Mouse (Mus musculus): ENCODE data around the gene Sbk1.

The Sbk1 gene

DNA sequence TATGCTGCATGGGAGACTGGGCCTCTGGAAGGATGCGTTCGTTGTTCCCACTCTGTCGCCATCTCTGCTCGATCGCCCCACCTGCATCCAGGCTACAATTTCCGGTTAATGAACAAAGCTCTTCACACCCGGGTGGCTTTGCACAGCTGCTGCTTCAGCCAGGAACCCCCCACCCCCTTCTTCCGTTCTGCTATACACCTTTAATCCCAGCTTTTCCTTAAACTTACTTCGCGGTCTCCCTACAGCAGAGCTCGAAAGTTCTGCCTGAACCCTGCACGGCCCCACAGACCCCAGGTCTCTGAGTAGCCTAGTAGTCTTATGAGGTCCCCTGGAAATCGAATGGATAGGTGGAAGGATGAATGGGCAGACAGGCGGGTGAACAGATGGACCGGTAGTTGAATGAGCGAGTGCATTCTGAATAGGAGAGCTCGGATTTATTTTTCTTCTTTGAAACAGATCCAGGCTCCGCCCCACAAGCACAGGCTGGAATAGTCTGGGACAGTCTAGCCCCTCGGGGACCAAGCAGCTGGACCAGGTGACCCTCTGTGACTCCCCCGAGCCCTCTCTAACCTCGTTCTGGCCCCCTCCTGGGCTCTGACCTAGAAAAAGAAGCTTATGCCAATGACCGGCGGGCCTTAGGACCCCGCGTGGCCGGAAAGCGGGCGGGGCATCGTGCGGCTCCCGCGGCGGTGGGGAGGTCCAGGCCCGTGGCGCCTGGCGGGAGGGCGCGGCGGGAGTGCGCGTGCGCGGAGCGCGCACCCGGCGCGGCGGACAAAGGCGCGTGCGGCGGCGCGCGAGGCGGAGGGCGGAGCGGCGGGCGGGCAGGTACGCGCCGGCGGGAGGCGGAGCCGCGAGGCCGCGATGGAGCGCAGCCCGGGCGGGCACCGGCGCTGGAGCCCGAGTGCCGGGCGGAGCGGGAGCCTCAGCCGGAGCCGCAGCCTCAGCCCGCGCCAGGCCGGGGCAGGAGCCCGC is at the start of gene Sbk1:
Gene Sbk1, plus strand, starts transcription at position 908 of the 972 bp plus-strand sequence.
- DNase-seq (ENCODE audit: low read depth in 2 of 2, low spot score in 2 of 2) = peak; percentile 79 to 81

DNA sequence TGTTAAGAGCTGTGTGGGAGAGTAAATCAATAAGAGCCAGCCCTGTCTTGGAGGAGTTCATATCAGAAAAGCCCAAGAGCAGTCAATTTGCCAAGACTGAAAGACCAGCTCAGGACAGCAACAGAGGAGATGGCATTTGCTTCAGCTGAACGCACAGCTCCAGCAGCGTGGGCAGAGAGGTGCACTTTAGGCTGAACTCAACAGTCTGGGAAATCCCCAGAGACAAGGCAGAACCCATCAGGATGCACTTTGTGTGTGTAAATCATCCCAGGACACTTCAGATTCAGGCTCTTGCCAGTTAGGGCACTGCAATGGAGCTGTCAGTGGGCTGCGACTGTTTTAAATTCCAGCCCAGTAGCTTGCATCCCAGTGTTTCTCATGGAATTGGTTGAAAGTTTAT is 49.7 kb upstream of the Sbk1 start:
- DNase-seq (ENCODE audit: low read depth in 2 of 2, low spot score in 2 of 2) = no peak

DNA sequence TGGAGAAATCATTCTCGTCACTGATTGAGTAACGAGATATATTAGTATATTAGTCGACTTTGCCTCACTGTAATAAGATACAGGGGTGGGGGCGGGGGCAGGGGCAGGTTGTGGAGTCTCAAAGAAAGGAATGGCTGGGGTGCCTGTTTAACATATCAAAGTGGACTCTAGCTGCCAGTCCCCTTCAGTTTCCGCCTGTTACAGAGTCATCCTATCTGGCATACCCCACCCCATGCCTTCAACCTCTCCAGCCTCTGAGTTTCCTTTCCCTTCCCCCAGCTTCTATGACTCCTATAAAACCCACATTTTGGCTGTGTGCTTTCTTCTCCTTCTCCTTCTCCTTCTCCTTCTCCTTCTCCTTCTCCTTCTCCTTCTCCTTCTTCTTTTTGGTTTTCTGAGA is 46.3 kb upstream of the Sbk1 start:
- no peak for DNase-seq (ENCODE audit: low read depth in 2 of 2, low spot score in 2 of 2)

DNA sequence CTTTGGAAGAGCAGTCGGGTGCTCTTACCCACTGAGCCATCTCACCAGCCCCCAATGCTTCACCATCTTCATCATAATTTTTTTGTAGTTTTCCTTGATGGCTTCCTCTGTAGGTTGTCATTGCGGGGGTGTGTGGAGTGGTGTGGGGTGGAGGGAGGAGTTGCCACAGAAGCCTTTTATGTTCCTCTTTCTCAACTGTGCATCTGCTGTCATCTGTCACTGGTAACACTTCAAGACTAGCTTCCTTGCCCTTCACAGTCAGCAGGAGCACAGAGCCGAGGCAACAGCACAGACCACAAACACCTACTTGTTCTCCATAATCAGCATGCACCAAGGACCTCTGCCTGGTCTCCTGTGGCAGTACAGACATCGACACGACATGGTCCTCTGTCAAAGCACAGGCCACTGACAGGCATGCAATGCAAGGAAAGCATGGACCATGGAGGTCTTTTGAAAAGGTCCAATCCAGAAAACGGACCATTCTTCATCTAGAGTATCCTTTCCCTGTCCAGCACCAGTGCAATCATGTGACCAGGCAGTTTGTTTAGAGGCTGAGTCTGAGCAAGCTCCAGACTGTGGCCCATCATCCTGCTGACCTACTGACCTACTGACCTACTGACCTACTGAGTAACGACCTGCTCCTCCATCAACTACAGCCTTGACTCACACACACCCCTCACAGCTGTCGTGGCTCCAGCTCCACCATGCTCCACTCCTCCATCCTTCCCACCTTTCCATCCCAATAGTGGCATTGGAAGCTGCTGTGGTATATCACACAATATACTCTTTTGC is 41.9 kb upstream of the Sbk1 start:
- DNase-seq (ENCODE audit: low read depth in 2 of 2, low spot score in 2 of 2) = peak; percentile 4

DNA sequence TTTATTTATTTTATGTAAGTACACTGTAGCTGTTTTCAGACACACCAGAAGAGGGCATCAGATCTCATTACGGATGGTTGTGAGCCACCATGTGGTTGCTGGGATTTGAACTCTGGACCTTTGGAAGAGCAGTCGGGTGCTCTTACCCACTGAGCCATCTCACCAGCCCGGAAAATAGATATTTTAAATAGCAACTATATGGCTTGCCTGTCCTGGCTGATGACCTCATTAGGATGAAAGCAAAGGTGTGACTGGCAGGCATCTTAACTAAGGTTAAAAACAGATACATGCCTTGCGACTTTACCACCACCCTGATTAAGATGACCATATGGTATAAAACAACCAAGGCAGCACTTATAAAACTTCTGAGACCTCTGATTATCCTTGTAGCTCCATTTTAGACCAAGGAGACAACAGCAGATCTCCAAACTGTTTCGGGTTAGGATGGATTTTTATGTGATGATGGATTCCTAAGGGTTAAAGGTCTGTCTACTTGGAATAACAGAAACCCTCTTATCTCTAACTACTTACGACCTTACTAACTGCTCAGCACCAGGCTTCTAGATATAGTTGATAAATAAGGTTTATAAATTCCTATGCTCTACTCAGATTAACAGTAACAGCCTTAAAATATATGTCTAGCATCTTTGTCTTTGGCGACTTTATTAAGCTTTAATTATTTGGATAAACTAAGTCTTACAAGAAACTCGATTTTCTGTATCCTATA is 39.9 kb upstream of the Sbk1 start:
- no peak for DNase-seq (ENCODE audit: low read depth in 2 of 2, low spot score in 2 of 2)

DNA sequence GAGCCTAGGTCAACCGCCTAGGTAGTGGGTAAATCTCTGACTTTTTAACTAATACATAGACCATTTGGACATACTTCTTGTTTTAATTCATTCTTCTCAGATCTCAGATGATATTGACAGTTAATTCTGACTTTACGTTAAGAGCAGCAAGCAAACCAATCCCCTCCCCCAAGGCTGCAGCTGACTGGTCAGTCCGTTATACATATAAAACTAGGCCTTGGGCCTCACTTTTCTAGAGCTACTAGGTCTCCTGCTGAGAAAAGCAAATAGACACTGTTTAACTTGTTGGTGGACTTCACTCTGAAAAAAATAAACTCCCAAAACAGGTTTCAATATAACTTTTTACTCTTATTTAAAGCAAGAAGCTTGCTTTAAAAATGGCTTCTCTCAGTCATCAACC is 37.8 kb upstream of the Sbk1 start:
- no peak for DNase-seq (ENCODE audit: low read depth in 2 of 2, low spot score in 2 of 2)

DNA sequence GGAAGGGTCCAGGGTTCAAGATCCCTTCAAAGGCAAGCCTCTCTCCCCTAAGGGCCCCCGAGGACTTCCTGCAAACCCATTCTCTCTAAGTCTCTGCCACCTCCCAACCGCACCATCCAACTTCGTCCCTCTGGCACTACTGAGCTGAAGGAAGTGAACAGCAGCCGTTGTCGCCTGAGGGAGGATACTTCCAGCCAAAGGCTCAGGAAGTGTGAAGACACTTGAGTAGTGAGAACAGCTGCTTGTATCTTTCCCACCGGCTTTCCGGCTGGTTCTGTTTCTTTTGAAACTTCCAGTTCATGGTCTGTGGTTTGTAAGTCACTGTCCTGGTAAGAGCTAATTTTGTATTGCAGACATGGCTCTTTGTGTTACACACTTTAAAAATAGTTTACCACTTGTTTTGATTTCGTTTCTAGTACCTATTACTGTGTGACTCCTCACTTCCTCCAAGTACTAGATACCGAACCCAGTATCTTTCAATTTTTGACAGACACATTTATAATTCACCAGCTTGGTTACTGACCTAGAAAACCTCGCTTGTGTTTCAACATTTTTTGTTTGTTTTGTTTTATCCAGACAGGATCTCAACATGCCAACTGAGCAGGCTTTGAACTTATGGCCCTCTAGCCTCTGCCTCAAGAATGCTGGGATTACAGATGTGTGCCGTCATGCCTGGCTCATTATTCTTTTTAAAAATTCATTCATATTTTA is 36.2 kb upstream of the Sbk1 start:
- DNase-seq (ENCODE audit: low read depth in 2 of 2, low spot score in 2 of 2) = peak in 1 of 2 experiments; percentile 15

DNA sequence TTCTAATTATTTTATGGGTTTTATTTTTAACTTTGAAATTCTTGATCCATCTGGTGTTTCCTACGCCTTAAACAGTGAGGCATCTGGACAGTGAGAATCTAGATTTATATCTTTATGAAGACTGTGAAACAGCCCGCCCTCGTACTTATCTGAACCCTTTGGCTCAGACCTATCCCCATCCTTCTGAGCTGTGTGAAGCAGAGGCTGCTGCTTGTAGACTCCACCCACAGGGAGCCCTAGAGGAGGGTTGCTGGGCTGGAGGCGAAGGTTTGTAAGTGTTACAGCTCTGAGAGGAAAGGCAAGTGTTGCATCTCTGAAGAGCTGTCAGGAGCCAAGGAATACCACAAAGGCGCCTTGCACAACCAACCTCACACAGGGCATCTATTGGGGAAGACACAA is 35.6 kb upstream of the Sbk1 start:
- DNase-seq (ENCODE audit: low read depth in 2 of 2, low spot score in 2 of 2) = no peak

DNA sequence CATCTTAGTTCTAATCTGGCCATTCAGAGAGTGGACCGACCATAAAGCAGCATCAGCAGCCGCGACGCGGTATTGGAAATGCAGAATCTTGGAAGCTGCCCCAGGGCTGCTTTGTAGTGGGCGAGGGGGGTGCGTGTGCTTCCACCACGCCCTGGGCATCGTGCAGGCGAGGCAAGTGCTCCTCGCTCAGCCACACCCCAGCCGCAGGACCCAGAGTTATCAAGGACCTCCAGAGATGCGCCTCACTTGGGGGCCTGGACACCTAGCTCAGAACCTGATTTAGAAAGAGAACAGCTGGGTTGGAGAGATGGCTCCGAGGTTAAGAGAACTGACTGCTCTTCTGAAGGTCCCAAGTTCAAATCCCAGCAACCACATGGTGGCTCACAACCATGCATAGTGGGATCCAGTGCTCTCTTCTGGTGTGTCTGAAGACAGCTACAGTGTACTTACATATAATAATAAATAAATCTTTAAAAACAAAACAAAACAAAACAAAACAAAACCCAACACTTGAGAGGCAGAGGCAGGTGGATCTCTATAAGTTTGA is 31.5 kb upstream of the Sbk1 start:
- DNase-seq (ENCODE audit: low read depth in 2 of 2, low spot score in 2 of 2) = no peak

DNA sequence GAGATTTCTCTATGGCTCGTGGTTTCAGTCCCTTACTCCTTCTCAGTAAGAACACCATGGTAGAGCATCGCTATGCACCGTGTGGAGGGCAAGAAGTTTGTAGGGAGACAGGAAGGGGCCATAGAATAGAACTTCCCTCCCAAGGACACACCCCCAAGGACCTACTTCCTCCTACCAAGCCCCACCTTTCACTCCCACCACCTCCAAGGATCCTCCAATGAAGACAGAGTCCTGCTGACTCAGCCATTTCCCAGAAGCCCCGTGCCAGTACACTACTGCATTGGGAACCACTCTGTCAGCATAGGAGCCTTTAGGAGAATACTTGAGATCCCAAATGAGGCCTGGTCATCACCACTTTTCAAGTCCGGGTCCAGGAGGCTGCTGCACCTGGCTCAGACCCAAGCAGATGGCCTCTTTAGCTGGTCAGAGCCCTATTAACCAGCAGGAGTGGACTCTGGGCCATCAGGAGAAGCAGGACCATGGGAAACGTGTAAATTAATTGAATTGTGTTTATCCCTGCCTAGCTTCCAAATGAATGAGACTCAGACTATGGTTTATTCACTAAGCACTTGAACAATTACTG is 28.2 kb upstream of the Sbk1 start:
- no peak for DNase-seq (ENCODE audit: low read depth in 2 of 2, low spot score in 2 of 2)

DNA sequence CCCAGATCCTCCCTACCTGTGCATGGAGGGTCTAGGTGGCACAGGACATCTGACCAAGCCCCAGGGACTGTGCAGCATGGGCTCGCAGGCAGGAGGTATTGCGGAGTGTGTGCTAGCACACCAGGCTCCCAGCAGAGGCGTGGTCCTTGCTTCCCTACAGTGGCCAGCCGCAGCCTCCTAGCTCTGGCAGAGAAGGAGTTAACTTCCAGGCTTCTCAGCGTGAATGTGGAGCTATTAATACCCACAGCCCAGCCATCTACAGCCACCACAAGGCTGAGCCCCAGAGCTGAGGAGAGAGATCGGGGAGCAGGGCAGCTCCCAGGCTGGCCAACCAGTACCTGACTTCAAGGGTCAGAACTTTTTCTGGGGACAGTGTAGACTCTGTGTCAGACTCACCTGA is 24.3 kb upstream of the Sbk1 start:
- no peak for DNase-seq (ENCODE audit: low read depth in 2 of 2, low spot score in 2 of 2)

DNA sequence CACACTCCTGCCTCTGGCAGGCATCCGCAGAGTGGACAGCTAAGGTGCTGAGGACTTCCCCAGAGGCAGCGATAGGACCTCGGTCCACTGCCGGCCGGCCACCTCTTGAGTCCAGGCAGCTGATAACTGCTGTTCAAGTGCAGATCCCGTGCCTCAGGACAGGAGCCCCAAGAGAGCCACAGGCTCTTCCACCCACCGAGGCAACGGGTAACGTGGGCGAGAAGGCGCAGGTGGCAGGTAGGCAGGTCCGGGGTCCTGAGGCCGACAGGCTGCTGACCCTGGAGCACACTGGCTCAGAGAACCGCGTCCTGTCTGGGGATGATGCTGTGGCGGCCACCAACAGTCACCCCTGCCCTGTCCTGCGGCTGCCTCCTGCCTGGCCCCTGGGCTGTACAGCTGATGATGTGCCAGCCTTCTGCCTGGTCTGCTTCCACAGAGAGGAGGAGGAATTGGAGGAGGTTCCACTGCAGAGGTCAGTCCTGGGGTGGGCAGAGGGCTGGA is 23.7 kb upstream of the Sbk1 start:
- DNase-seq (ENCODE audit: low read depth in 2 of 2, low spot score in 2 of 2) = no peak

DNA sequence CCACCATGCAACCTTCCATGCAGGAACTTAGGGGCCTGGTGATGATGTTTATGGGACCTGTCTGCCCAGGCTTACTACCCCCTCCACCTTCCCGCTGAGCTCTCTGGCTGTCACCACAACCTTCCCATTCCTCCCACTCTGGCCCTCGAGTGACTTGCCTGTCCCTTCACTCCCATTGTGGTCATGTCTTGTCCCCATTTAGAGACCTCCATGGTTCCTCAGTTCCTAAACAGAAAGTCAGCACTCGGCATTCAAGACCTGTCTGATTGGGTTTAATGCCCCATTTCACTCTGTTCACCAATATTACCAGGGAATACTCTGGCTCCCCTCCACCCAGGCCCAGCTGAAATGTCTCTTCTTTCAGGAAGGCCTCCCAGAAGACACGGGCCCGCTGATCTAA is 23.3 kb upstream of the Sbk1 start:
- DNase-seq (ENCODE audit: low read depth in 2 of 2, low spot score in 2 of 2) = no peak

DNA sequence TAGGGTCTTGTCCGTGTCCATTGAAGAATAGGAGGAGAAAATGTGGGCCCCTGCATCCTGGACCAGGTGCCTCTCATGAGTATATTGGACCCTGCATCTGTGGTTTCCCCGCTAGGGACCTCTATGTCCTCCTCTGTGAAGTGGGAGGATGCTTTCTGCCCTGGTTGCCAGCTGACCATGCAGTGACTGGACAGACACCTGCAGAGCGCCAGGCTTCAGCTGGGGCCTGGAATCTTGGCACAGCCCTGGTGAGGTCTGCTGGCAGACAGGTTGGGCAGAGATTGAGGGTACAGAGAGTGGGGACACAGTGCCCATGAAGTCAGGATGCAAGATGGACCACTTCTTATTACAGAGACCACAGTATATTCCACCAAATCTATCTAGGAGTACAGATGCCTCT is 22.4 kb upstream of the Sbk1 start:
- DNase-seq (ENCODE audit: low read depth in 2 of 2, low spot score in 2 of 2) = no peak

DNA sequence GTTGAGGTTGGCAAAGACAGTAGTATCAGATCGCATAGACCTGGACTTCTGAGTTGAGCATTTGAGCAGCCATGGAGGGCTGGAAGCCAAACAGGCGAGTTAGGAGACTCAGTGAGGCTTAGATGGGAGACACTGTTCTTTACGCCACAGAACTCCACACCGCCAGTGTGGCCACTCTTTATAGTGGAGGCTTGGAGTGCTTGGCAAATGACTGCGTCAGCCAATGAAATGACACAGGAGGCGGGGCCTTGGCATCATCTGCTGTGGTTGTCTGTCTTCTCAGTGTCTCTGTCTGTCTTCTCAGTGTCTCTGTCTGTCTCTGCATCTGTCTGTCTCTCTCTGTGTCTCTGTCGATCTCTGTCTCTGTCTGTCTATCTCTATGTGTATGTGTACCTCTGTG is 21.9 kb upstream of the Sbk1 start:
- no peak for DNase-seq (ENCODE audit: low read depth in 2 of 2, low spot score in 2 of 2)

DNA sequence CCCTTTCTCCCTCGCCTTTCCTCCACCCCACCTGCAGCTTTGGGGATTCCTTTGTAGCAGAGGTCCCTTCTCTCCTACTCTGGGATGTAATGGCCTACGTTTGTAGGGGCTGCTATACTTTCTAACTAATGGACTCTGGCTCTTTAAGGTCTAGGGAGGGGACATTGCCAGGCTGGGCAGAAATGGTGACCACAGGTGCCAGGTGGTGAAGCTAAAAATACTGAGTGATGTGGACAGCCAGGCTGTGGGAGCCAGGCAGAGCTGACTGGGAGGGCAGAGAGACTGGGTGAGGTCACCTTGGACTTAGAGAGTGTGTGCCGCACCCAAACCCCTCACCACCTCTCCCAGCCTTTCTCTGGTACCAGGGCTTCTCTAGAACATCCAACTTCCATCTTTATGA is 20.7 kb upstream of the Sbk1 start:
- DNase-seq (ENCODE audit: low read depth in 2 of 2, low spot score in 2 of 2) = no peak

DNA sequence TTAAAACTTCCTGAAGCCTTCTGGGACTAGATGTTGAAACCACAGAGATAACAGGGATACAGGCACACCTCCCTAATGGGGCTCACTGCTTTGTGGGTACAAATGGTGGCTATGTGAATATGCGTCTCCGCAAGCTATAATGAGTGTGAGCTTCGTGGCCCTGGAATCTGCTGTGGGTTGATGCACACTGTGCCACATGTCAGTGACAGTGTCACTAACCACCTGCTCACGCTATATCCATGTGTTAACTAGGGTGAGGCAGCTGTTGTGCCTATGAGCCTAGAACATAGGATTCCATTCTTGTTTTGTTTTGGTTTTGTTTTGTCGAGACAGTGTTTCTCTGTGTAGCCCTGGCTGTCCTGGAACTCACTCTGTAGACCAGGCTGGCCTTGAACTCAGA is 20.2 kb upstream of the Sbk1 start:
- no peak for DNase-seq (ENCODE audit: low read depth in 2 of 2, low spot score in 2 of 2)

DNA sequence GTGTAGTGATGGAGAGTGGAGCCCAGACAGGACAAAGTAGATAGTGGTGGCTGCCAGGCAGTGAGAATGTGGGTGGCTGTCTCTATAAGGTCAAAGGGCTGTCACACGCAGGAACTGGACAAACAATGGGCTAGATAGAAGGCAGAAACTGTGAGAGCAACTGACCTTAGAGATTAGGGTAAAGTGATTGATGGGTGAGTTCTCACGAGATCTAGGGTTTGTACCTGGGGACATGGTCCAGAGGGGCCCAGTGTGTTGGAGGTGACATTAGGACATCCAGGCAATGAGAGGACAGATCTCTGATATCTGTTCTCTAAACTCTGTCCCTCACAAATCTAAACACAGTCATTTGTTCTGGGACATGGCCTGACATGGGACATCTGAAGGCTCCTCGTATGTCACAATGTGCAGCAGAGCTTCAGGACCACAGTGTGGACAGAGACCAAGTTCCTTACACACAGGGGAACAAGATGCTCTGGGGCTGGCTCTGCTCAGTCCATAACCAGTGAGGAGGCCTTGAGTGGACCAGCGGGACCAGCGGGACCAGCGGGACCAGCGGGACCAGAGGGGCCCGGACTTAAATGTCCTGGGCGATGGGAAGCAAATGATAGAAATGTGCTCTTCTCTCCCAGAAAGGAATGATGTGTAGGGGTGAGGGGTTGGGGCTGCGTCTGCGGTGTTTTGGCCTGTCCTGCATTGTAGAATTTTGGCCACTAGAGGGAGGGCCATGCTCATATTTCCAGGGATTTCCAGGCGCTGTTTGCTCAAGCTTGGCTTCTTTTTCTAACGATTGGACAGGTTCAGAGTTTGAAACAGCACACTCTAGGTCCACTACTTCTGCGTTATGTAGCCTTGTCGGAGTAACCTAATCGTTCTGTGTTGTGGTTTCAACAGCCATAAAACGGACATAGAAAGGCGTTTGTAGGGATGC is 11.9 kb upstream of the Sbk1 start:
- DNase-seq (ENCODE audit: low read depth in 2 of 2, low spot score in 2 of 2) = peak; percentile 59 to 76

DNA sequence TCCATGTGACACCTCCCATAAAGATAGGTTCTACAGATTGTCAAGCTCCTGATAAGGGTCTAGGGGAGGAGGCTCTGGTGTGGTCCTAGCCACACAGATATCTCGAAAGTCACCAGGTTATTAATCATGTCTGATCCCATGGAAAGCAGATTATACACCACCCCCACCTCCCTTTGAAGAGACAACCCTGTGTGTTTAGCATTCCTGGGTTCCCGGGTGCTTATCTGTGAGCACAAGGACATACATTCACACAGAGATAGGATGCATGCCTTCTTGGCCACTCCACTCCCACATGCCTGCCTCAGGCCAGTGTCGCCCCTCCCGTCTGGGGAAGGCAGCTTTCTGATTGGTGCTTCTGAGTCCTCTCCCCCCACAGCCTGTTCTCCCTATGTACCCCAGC is 10.6 kb upstream of the Sbk1 start:
- no peak for DNase-seq (ENCODE audit: low read depth in 2 of 2, low spot score in 2 of 2)
